ENCODE assay signal across 8 mouse cellular contexts in genomic region chr6:29712011-29712584, GRCm38 (mm10). TPM values are rescaled to one million over a fixed set of nuclear protein-coding genes. Genes with fewer than 3 reads are reported as not detected.
DNase-seq lines count a peak whose midpoint lies in the region; ATAC-seq and TF ChIP-seq lines count a peak whose summit lies in the region.

No protein-coding gene starts in this region.

- TF ChIP-seq POLR2A in bone marrow macrophage, adult 2 months (IDR thresholded peaks at IDR 0.05; ENCODE audit: borderline replicate concordance, low read depth, low read length), result no peak

- H3K4me1 ChIP-seq in hindbrain, embryonic 11.5 days (replicated peaks; ENCODE audit: control insufficient read depth, insufficient read depth, low read length), result no peaks in the 10 kb centered on the region
- H3K4me1 ChIP-seq in hindbrain, embryonic 13.5 days (replicated peaks), result peaks cover 23% of the 10 kb centered on the region
- H3K4me1 ChIP-seq in bone marrow macrophage, adult 2 months (ENCODE audit: control insufficient read depth, insufficient read depth, low read length), result no peaks in the 10 kb centered on the region

- no peak overlapping the region for H3K9ac ChIP-seq in hindbrain, embryonic 11.5 days (ENCODE audit: low read depth, low read length)
- no peak overlapping the region for H3K9ac ChIP-seq in hindbrain, embryonic 13.5 days

- 52% methylated on average over 3 of the region's 3 CpGs for WGBS in hindbrain, embryonic 11.5 days
- 53% methylated on average over 3 of the region's 3 CpGs for WGBS in hindbrain, embryonic 13.5 days

- no peak overlapping the region for H3K27ac ChIP-seq in hindbrain, embryonic 11.5 days (ENCODE audit: low read depth, low read length)
- H3K27ac ChIP-seq in hindbrain, embryonic 13.5 days, result no peak overlapping the region
- no peak overlapping the region for H3K27ac ChIP-seq in bone marrow macrophage, adult 2 months (ENCODE audit: insufficient read depth, low read depth, low read length)

- peak; percentile 60 for DNase-seq in hindbrain, embryonic 11.5 days (ENCODE audit: low spot score)
- peak; percentile 59 for DNase-seq in CD4-positive helper T cell, adult 2 months (ENCODE audit: low read depth, low spot score)
- DNase-seq in heart, postnatal 4 days, result peak; percentile 41
- peak; percentile 85 for DNase-seq in lung, postnatal 36 days
- DNase-seq in natural killer cell, adult 2 months (ENCODE audit: low spot score in 2 of 2), result no peak
- DNase-seq in right cerebral cortex, postnatal 36 days (ENCODE audit: low spot score in 2 of 2), result no peak

- H3K36me3 ChIP-seq in hindbrain, embryonic 11.5 days (ENCODE audit: control insufficient read depth, insufficient read depth, low read length), result no peaks in the 10 kb centered on the region
- H3K36me3 ChIP-seq in hindbrain, embryonic 13.5 days, result no peaks in the 10 kb centered on the region

- H3K4me3 ChIP-seq in hindbrain, embryonic 11.5 days (ENCODE audit: low read depth, low read length), result no peak overlapping the region
- no peak overlapping the region for H3K4me3 ChIP-seq in hindbrain, embryonic 13.5 days
- H3K4me3 ChIP-seq in bone marrow macrophage, adult 2 months (ENCODE audit: insufficient read depth, low read length), result no peak overlapping the region

- H3K9me3 ChIP-seq in hindbrain, embryonic 11.5 days (ENCODE audit: control insufficient read depth, low read length), result no peaks in the 10 kb centered on the region
- H3K9me3 ChIP-seq in hindbrain, embryonic 13.5 days, result no peaks in the 10 kb centered on the region

- no peak overlapping the region for H3K4me2 ChIP-seq in hindbrain, embryonic 11.5 days (replicated peaks; ENCODE audit: low read depth, low read length)
- no peak overlapping the region for H3K4me2 ChIP-seq in hindbrain, embryonic 13.5 days

- H3K27me3 ChIP-seq in hindbrain, embryonic 11.5 days (ENCODE audit: control insufficient read depth, insufficient read depth, low read length), result no peaks in the 10 kb centered on the region
- peaks cover 4% of the 10 kb centered on the region for H3K27me3 ChIP-seq in hindbrain, embryonic 13.5 days

- TF ChIP-seq CTCF in bone marrow macrophage, adult 2 months (IDR thresholded peaks at IDR 0.05; ENCODE audit: low read depth, low read length), result 0 out of 2 replicates have a peak, but pooled peaks have one; percentile 19

- 0 out of 2 replicates have a peak, but pooled peaks have one; percentile 51 for ATAC-seq in hindbrain, embryonic 11.5 days (ENCODE audit: low FRiP score)
- no peak for ATAC-seq in hindbrain, embryonic 13.5 days (ENCODE audit: low FRiP score)

RNA-seq across cellular contexts. Expression of gene Tspan33, which starts 18.1 kb away (rescaled TPM):
- 5.7 and 6.1 TPM in 2 replicates for polyA plus RNA-seq in hindbrain, embryonic 11.5 days (2014; fragmentation: Nextera tagmentation; extraction: Ambion mirVana)
- 8.4 and 9.9 TPM in 2 replicates for polyA plus RNA-seq in hindbrain, embryonic 13.5 days (2015; fragmentation: Nextera tagmentation; extraction: Ambion mirVana)
- 0.42 and 0.68 TPM in 2 replicates for polyA plus RNA-seq in bone marrow macrophage, adult 2 months (2012; ENCODE audit: insufficient read depth, insufficient read length, missing spikeins)
- total RNA-seq in heart, postnatal 4 days (2021), result 1 to 10 TPM in 1 of 2 experiments, under 1 TPM in 1; 0.93 to 1.4 TPM

RNA-seq across cellular contexts. Expression of gene Smo, which starts 23.2 kb away (rescaled TPM):
- 38.6 and 39.3 TPM in 2 replicates for polyA plus RNA-seq in hindbrain, embryonic 11.5 days (2014; fragmentation: Nextera tagmentation; extraction: Ambion mirVana)
- polyA plus RNA-seq in hindbrain, embryonic 13.5 days (2015; fragmentation: Nextera tagmentation; extraction: Ambion mirVana), result 15.1 and 16.2 TPM in 2 replicates
- polyA plus RNA-seq in bone marrow macrophage, adult 2 months (2012; ENCODE audit: insufficient read depth, insufficient read length, missing spikeins), result not detected in 2 replicates
- total RNA-seq in heart, postnatal 4 days (2021), result 10 to 100 TPM; 29.5 to 30.3 TPM

RNA-seq across cellular contexts. Expression of gene Ahcyl2, which starts 55.7 kb away (rescaled TPM):
- 14.5 and 17.4 TPM in 2 replicates for polyA plus RNA-seq in hindbrain, embryonic 11.5 days (2014; fragmentation: Nextera tagmentation; extraction: Ambion mirVana)
- 18.0 and 18.2 TPM in 2 replicates for polyA plus RNA-seq in hindbrain, embryonic 13.5 days (2015; fragmentation: Nextera tagmentation; extraction: Ambion mirVana)
- 30.6 and 37.8 TPM in 2 replicates for polyA plus RNA-seq in bone marrow macrophage, adult 2 months (2012; ENCODE audit: insufficient read depth, insufficient read length, missing spikeins)
- 10 to 100 TPM; 13.8 to 17.1 TPM for total RNA-seq in heart, postnatal 4 days (2021)

Comparison
In these comparisons a context has a peak if more than half of its experiments do, and no peak if none do; other contexts are left out.
1. DNase-seq: peak in hindbrain, embryonic 11.5 days (single experiment), CD4-positive helper T cell, adult 2 months (single experiment), heart, postnatal 4 days (single experiment) and lung, postnatal 36 days (single experiment); none in natural killer cell, adult 2 months (0 of 2) and right cerebral cortex, postnatal 36 days (0 of 2).
2. RNA of gene Smo, which starts 23.2 kb away (polyA plus RNA-seq): 38.6 to 39.3 TPM in hindbrain, embryonic 11.5 days and 15.1 to 16.2 TPM in hindbrain, embryonic 13.5 days; not detected in bone marrow macrophage, adult 2 months; every median in the first group is over 10 times any median in the second.